Mouse (Mus musculus): ENCODE measurements around the gene Fbxo42. TPM values are rescaled to one million over a fixed set of nuclear protein-coding genes. Genes with fewer than 3 reads are reported as not detected.
"Not testable (repeated sequence)": the region's sequence is repeated elsewhere in the genome, so short reads cannot be mapped to it uniquely, and the experiment has no call there.

Fbxo42 gene
- polyA plus RNA-seq, 1 experiment from 2014 or later, result 29.6 TPM

GRCm38 (mm10) chr4:141139116-141139970 is 8.4 kb upstream of the Fbxo42 start, which contains the start of gene Szrd1:
Gene Szrd1 (minus strand): TSS chr4:141139775.
- under 1% methylated on average over 63 of the region's 63 CpGs for WGBS
- H3K36me3 ChIP-seq (replicated peaks), result peaks cover 17% of the 10 kb centered on the region
- peak within 1 kb of the TSS; percentile 96 for H3K27ac ChIP-seq
- H3K27me3 ChIP-seq (ENCODE audit: poor library complexity, severe bottlenecking), result peaks cover 7% of the 10 kb centered on the region; the same call in 1 of the 2 replicates
- DNase-seq (ENCODE audit: extremely low spot score, low spot score), result peak; percentile 99
- no peaks in the 10 kb centered on the region for H3K9me3 ChIP-seq
- peak within 1 kb of the TSS; percentile 84 for H3K4me3 ChIP-seq
- H3K4me1 ChIP-seq, result peaks cover 47% of the 10 kb centered on the region

DNA sequence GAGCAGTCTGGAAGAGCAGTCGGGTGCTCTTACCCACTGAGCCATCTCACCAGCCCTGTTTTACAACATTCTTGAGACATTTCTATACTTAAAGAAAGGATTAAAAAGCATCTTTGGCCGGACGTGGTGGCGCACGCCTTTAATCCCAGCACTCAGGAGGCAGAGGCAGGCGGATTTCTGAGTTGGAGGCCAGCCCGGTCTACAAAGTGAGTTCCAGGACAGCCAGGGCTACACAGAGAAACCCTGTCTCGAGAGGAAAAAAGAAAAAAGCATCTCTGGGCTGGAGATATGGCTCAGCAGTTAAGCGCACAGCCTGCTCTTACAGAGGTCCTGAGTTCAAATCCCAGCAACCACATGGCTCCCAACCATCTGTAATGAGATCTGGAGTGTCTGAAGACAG is 7.4 kb upstream of the Fbxo42 start:
- H3K36me3 ChIP-seq (replicated peaks); DNase-seq (ENCODE audit: extremely low spot score, low spot score); H3K27me3 ChIP-seq (ENCODE audit: poor library complexity, severe bottlenecking); H3K4me3 ChIP-seq; H3K9me3 ChIP-seq; H3K27ac ChIP-seq: not testable (repeated sequence)
- WGBS, result 93% methylated on average over 9 of the region's 9 CpGs
- H3K4me1 ChIP-seq, result peaks cover 37% of the 10 kb centered on the region

GRCm38 (mm10) chr4:141140967-141141366 is 6.7 kb upstream of the Fbxo42 start:
- H3K4me3 ChIP-seq, result no peak overlapping the region
- H3K36me3 ChIP-seq (replicated peaks), result peaks cover 7% of the 10 kb centered on the region
- no peaks in the 10 kb centered on the region for H3K9me3 ChIP-seq
- WGBS, result 96% methylated on average over 6 of the region's 6 CpGs
- no peak overlapping the region for H3K27ac ChIP-seq
- no peak for DNase-seq (ENCODE audit: extremely low spot score, low spot score)
- peaks cover 30% of the 10 kb centered on the region for H3K4me1 ChIP-seq
- peaks cover 7% of the 10 kb centered on the region; the same call in 1 of the 2 replicates for H3K27me3 ChIP-seq (ENCODE audit: poor library complexity, severe bottlenecking)

DNA sequence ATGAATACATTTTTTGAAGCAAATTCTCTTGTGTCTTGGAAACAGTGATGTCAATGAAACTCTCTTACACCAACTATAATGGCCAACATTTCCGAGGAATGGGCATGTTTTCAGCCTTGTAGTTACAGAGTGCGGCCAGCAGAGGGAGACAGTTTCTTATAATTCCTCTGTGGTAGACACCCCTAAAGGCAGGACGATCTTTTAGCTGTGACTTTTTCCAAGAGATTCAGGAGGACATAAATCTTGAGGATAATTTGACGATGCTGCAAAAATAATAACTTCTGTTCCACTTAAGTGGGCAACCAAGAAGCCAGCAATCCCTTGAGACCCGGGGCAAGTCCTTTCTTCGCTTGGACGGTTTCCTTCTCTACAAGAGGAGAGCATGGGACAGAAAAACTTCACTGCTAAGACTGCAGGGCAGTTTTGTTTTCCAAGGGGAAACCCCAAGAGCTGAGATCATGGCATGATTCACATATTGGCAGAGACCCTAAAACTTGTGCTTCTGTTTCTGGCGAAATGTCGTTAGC is 5.4 kb upstream of the Fbxo42 start:
- no peak overlapping the region for H3K27ac ChIP-seq
- WGBS, result 29% methylated on average over 9 of the region's 9 CpGs
- peaks cover 24% of the 10 kb centered on the region for H3K4me1 ChIP-seq
- no peaks in the 10 kb centered on the region for H3K9me3 ChIP-seq
- no peak overlapping the region for H3K4me3 ChIP-seq
- peak; percentile 73 for DNase-seq (ENCODE audit: extremely low spot score, low spot score)
- peaks cover 7% of the 10 kb centered on the region; the same call in 1 of the 2 replicates for H3K27me3 ChIP-seq (ENCODE audit: poor library complexity, severe bottlenecking)
- no peaks in the 10 kb centered on the region for H3K36me3 ChIP-seq (replicated peaks)

DNA sequence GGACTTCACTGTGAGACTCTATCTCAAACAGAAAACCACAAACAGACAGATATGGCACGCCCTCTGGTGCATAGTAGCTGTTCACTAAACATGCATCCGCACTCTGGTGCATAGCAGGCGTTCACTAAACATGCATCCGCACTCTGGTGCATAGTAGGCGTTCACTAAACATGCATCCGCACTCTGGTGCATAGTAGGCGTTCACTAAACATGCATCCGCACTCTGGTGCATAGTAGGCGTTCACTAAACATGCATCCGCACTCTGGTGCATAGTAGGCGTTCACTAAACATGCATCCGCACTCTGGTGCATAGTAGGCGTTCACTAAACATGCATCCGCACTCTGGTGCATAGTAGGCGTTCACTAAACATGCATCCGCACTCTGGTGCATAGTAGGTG is 2.6 kb upstream of the Fbxo42 start:
- not testable (repeated sequence) for H3K27ac ChIP-seq; DNase-seq (ENCODE audit: extremely low spot score, low spot score); H3K9me3 ChIP-seq; H3K4me3 ChIP-seq; H3K36me3 ChIP-seq (replicated peaks); H3K27me3 ChIP-seq (ENCODE audit: poor library complexity, severe bottlenecking)
- WGBS, result 94% methylated on average over 9 of the region's 16 CpGs
- H3K4me1 ChIP-seq, result peaks cover 31% of the 10 kb centered on the region

DNA sequence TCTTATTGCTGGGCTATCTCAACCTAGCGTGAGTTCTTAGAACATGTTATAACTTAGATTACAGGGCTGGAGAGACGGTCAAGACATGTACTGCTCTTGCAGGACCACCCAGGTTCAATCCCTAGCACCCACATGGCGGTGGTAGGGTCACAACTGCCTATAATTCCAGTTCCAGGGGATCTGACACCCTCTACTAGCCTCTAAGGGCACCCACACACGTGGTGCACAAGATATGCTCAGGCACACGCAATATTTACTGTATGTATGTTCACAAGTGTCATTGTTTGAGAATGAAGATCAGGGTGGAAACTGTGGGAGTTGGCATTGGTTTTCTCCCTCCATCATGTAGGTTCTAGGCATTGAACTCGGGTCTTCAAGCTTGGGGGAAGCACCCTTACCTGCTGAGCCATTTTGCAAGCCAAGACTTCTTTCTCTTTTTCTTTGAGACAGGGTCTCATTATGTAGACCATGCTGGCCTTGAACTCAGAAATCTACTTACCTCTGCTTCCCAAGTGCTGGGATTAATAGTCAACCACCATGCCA is 1.2 kb upstream of the Fbxo42 start:
- Histone ChIP-seq H3K4me3 (no peak overlapping the region), H3K27me3 (ENCODE audit: poor library complexity, severe bottlenecking) (peaks cover 7% of the 10 kb centered on the region; the same call in 1 of the 2 replicates), H3K27ac (0 out of 2 replicates have a peak overlapping the region, but pooled peaks have one; percentile 94), H3K36me3 (replicated peaks) (0 out of 2 replicates have a peak, but pooled peaks cover 4% of the 10 kb centered on the region), H3K9me3 (no peaks in the 10 kb centered on the region), H3K4me1 (peaks cover 31% of the 10 kb centered on the region)
- no peak for DNase-seq (ENCODE audit: extremely low spot score, low spot score)
- 94% methylated on average over 6 of the region's 6 CpGs for WGBS

DNA sequence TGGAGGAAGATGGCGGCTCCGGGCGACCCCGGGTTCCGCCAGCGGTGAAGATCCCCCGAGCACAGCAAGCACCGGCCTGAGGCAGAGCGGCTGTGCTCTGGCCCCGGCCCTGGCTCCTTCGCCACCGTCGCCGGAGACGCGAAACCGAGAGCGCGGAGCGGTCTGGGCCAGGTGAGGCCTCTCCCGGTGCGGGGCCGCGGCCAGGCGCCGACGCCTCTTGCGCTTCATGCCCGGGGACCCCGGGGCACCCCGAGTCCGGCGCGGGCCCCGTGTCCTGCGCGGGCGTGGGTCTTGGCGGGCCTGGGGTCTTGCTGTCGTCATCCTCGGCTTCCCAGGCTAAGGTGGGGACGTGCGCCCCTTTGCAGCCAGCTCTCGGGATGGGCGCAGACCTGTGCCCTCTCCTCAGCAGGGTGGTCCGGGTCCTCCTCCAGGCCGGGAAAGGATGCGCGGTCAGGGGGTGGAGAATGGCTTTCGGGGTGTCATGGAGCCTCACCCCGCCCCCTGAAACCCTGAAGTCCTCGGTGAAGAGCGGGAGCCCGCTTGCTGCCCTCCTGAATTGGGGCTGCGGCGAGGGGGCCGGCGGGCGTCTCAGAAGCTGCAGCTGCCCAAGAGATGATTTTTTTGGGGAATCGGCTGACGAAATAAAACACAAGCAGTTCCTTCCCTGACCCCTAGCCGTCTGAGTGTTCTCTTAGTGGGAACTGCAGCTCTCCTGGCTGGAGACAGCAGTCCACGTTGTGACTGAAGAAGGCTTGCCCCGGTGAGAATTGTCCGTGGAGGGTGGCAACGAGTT is 492 bp downstream of the Fbxo42 start:
- H3K27ac ChIP-seq, result peak overlapping the region; percentile 94
- H3K4me3 ChIP-seq, result peak overlapping the region; percentile 77
- under 1% methylated on average over 66 of the region's 66 CpGs for WGBS
- H3K36me3 ChIP-seq (replicated peaks), result 0 out of 2 replicates have a peak, but pooled peaks cover 6% of the 10 kb centered on the region
- peak; percentile 64 for DNase-seq (ENCODE audit: extremely low spot score, low spot score)
- H3K27me3 ChIP-seq (ENCODE audit: poor library complexity, severe bottlenecking), result peaks cover 7% of the 10 kb centered on the region; the same call in 1 of the 2 replicates
- peaks cover 28% of the 10 kb centered on the region for H3K4me1 ChIP-seq
- no peaks in the 10 kb centered on the region for H3K9me3 ChIP-seq

DNA sequence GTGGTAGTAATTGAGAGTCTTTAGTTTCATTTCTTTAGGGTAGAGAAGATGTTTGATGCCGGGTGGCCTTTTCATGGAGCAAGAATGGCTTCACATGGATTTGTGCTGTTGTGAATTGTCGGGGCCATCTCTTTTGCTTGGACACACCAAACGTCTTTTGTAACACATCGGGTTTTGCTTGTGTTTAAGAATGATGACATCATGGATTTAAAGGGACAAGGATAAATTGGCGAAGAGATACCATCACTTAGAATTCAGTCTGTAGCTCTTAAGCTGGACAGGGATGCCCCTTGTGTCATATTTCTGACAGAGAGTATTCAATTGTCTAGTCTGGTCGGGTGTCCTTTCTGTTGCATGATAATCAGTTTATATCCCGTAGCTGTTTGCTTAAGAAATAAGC is 1.4 kb downstream of the Fbxo42 start:
- H3K9me3 ChIP-seq, result no peaks in the 10 kb centered on the region
- peaks cover 2% of the 10 kb centered on the region; the same call in 1 of the 2 replicates for H3K27me3 ChIP-seq (ENCODE audit: poor library complexity, severe bottlenecking)
- 0 out of 2 replicates have a peak, but pooled peaks cover 6% of the 10 kb centered on the region for H3K36me3 ChIP-seq (replicated peaks)
- WGBS, result 49% methylated on average over 7 of the region's 7 CpGs
- DNase-seq (ENCODE audit: extremely low spot score, low spot score), result no peak
- H3K4me1 ChIP-seq, result peaks cover 28% of the 10 kb centered on the region
- peak overlapping the region; percentile 77 for H3K4me3 ChIP-seq
- H3K27ac ChIP-seq, result no peak overlapping the region

- no peak overlapping the region for H3K27ac ChIP-seq
- H3K4me1 ChIP-seq, result peaks cover 29% of the 10 kb centered on the region
- no peak for DNase-seq (ENCODE audit: extremely low spot score, low spot score)
- peaks cover 23% of the 10 kb centered on the region for H3K36me3 ChIP-seq (replicated peaks)
- no peak overlapping the region for H3K4me3 ChIP-seq
- no peaks in the 10 kb centered on the region for H3K27me3 ChIP-seq (ENCODE audit: poor library complexity, severe bottlenecking)
- WGBS, result 87% methylated on average over 4 of the region's 4 CpGs
- H3K9me3 ChIP-seq, result no peaks in the 10 kb centered on the region
Observed at GRCm38 (mm10) chr4:141157485-141157884, 9.8 kb downstream of the Fbxo42 start.

GRCm38 (mm10) chr4:141158609-141159008 is 10.9 kb downstream of the Fbxo42 start:
- whole genome bisulfite sequencing, result 88% methylated on average over 2 of the region's 2 CpGs
- H3K4me1 ChIP-seq, result peaks cover 29% of the 10 kb centered on the region

GRCm38 (mm10) chr4:141159093-141159492 is 11.4 kb downstream of the Fbxo42 start:
- no peak overlapping the region for H3K27ac ChIP-seq

More at GRCm38 (mm10) chr4:141158609-141159008, 10.9 kb downstream of the Fbxo42 start:
- H3K9me3 ChIP-seq, result no peaks in the 10 kb centered on the region
- H3K4me3 ChIP-seq, result no peak overlapping the region
- H3K36me3 ChIP-seq (replicated peaks), result peaks cover 31% of the 10 kb centered on the region
- no peaks in the 10 kb centered on the region for H3K27me3 ChIP-seq (ENCODE audit: poor library complexity, severe bottlenecking)
- no peak overlapping the region for H3K27ac ChIP-seq
- no peak for DNase-seq (ENCODE audit: extremely low spot score, low spot score)

DNA sequence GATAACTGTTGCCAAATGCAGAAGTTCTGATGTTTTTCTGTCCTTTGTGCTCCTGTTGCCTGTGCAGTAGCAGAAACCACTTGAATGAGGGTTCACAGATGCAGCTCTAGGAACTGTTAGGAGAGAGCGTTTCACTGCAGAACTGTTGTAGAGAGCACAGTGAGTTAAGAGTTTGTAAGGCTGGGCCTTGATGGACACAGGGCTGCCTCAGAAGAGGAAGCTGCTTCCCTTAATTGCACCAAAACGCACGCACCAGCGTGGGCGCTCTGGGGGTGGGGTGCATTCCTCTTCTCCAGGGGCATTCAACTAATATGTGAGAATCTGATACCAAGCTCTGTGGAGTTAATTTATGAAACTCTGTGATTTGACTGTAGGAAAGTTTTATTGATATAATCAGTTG is 12.0 kb downstream of the Fbxo42 start:
- Histone ChIP-seq H3K27me3 (ENCODE audit: poor library complexity, severe bottlenecking) (no peaks in the 10 kb centered on the region), H3K4me1 (peaks cover 29% of the 10 kb centered on the region), H3K9me3 (peaks cover 9% of the 10 kb centered on the region), H3K4me3 (no peak overlapping the region), H3K36me3 (replicated peaks) (peaks cover 40% of the 10 kb centered on the region), H3K27ac (no peak overlapping the region)
- DNase-seq (ENCODE audit: extremely low spot score, low spot score), result no peak
- 88% methylated on average over 5 of the region's 5 CpGs for WGBS

More at GRCm38 (mm10) chr4:141159093-141159492, 11.4 kb downstream of the Fbxo42 start:
- no peak for DNase-seq (ENCODE audit: extremely low spot score, low spot score)
- Histone ChIP-seq H3K4me3 (no peak overlapping the region), H3K27me3 (ENCODE audit: poor library complexity, severe bottlenecking) (no peaks in the 10 kb centered on the region), H3K36me3 (replicated peaks) (peaks cover 35% of the 10 kb centered on the region), H3K4me1 (peaks cover 29% of the 10 kb centered on the region), H3K9me3 (peaks cover 4% of the 10 kb centered on the region; the same call in 1 of the 2 replicates)
- 73% methylated on average over 11 of the region's 11 CpGs for WGBS

Measured in forebrain, embryonic 10.5 days (tissue).